Mouse (Mus musculus) embryonic facial prominence, embryonic 14.5 days (tissue): Measurements from ENCODE around the gene Rbfox3. TPM values are rescaled to one million over a fixed set of nuclear protein-coding genes. Genes with fewer than 3 reads are reported as not detected.
A peak's percentile ranks its signal among the peaks of the same experiment; 100 is the strongest.

Experiments used
- ATAC-seq: fragments of 200-750 bp; cut with Nextera tagmentation; 2 replicates; pipeline ENCODE4 v1.8.0; 2017; ENCODE audit warnings: low read depth, moderate number of reproducible peaks, moderate TSS enrichment
- DNase-seq: peaks from one replicate; pipeline ENCODE4 v3.0.0-alpha.2; 2015; ENCODE audit warnings: low spot score
- H3K27ac ChIP-seq: fragments of 300-500 bp; sonication (generic); replicated peaks from 2 replicates; pipeline ENCODE4 v1.5.1; 2014; ENCODE audit warnings: low read depth, mild to moderate bottlenecking, low read length, moderate library complexity
- H3K27me3 ChIP-seq: fragments of 300-500 bp; sonication (generic); replicated peaks from 2 replicates; pipeline ENCODE4 v1.6.1; 2014; ENCODE audit warnings: low read length; ENCODE audit not compliant: control insufficient read depth, insufficient read depth
- H3K36me3 ChIP-seq: fragments of 300-500 bp; sonication (generic); 2 replicates; pipeline ENCODE4 v1.6.1; 2014; ENCODE audit warnings: low read length, mixed read lengths; ENCODE audit not compliant: control insufficient read depth, insufficient read depth
- H3K4me1 ChIP-seq: fragments of 300-500 bp; sonication (generic); 2 replicates; pipeline ENCODE4 v1.6.1; 2014; ENCODE audit warnings: antibody characterized with exemption, low read length; ENCODE audit not compliant: control insufficient read depth, insufficient read depth
- H3K4me2 ChIP-seq: fragments of 300-500 bp; sonication (generic); 2 replicates; pipeline ENCODE4 v1.6.1; 2014; ENCODE audit warnings: low read depth, mild to moderate bottlenecking, low read length, moderate library complexity, mixed read lengths
- H3K4me3 ChIP-seq: fragments of 300-500 bp; sonication (generic); 2 replicates; pipeline ENCODE4 v1.5.1; 2014; ENCODE audit warnings: low read depth, mild to moderate bottlenecking, low read length
- H3K9ac ChIP-seq: fragments of 300-500 bp; sonication (generic); 2 replicates; pipeline ENCODE4 v1.6.1; 2014; ENCODE audit warnings: low read depth, mild to moderate bottlenecking, low read length, moderate library complexity, mixed read lengths
- H3K9me3 ChIP-seq: fragments of 300-500 bp; sonication (generic); 2 replicates; pipeline ENCODE4 v1.6.1; 2016; ENCODE audit warnings: low read length; ENCODE audit not compliant: control insufficient read depth
- WGBS: fragments of 180-500 bp; shearing (Covaris S2); extraction: QIAGEN DNeasy Blood & Tissue Kit; methylation state at CpG from one replicate; pipeline ENCODE4 v1.1.7; 2014; 5-methylcytosine and 5-hydroxymethylcytosine counted together
- polyA plus RNA-seq: library from polyadenylated mRNA; unstranded; fragments of >200 nt; fragmentation: Nextera tagmentation; extraction: Ambion mirVana; gene quantifications from 2 replicates; pipeline ENCODE4 v1.2.1, GENCODE M21; 2014

Rbfox3 gene
- polyA plus RNA-seq, 1 experiment from 2014 or later, result 3.4 TPM

GRCm38 (mm10) chr11:118908431-118908980 lies 2.9 kb downstream of the Rbfox3 start:
- DNase-seq (no peak), ATAC-seq (no peak)
- peak overlapping the region; percentile 48 for H3K4me3 ChIP-seq
- no peak overlapping the region for H3K27ac ChIP-seq
- H3K27me3 ChIP-seq, result peaks cover 72% of the 10 kb centered on the region
- under 1% methylated on average over 41 of the region's 52 CpGs for WGBS
- no peaks in the 10 kb centered on the region for H3K36me3 ChIP-seq
- H3K4me2 ChIP-seq, result peak overlapping the region; percentile 94
- H3K4me1 ChIP-seq, result peaks cover 11% of the 10 kb centered on the region
- peak overlapping the region; percentile 57 for H3K9ac ChIP-seq
- H3K9me3 ChIP-seq, result no peaks in the 10 kb centered on the region

GRCm38 (mm10) chr11:118907471-118908401 lies 3.7 kb downstream of the Rbfox3 start:
- Histone ChIP-seq H3K27me3 (peaks cover 70% of the 10 kb centered on the region), H3K9me3 (no peaks in the 10 kb centered on the region), H3K36me3 (no peaks in the 10 kb centered on the region), H3K4me1 (peaks cover 11% of the 10 kb centered on the region), H3K4me3 (peak overlapping the region; percentile 48), H3K4me2 (peak overlapping the region; percentile 94), H3K27ac (no peak overlapping the region), H3K9ac (no peak overlapping the region)
- no peak for ATAC-seq
- no peak for DNase-seq
- 2% methylated on average over 42 of the region's 43 CpGs for WGBS

- ATAC-seq (no peak), DNase-seq (no peak)
- Histone ChIP-seq H3K27ac (no peak overlapping the region), H3K36me3 (no peaks in the 10 kb centered on the region), H3K4me1 (peaks cover 11% of the 10 kb centered on the region), H3K4me3 (peak overlapping the region; percentile 11; the same call in 1 of the 2 replicates), H3K27me3 (peaks cover 69% of the 10 kb centered on the region), H3K9ac (no peak overlapping the region), H3K9me3 (no peaks in the 10 kb centered on the region), H3K4me2 (peak overlapping the region; percentile 94; the same call in 1 of the 2 replicates)
- WGBS, result 8% methylated on average over 20 of the region's 23 CpGs
Observed at GRCm38 (mm10) chr11:118906824-118907470, 4.5 kb downstream of the Rbfox3 start.

- no peak for DNase-seq
- H3K4me1 ChIP-seq, result peaks cover 11% of the 10 kb centered on the region
- H3K4me2 ChIP-seq, result no peak overlapping the region
- no peaks in the 10 kb centered on the region for H3K36me3 ChIP-seq
- H3K9me3 ChIP-seq, result no peaks in the 10 kb centered on the region
- H3K4me3 ChIP-seq, result no peak overlapping the region
- H3K9ac ChIP-seq, result no peak overlapping the region
- no peak for ATAC-seq
- no peak overlapping the region for H3K27ac ChIP-seq
- H3K27me3 ChIP-seq, result peaks cover 66% of the 10 kb centered on the region
- 25% methylated on average over 12 of the region's 12 CpGs for WGBS
Observed at GRCm38 (mm10) chr11:118906131-118906823, 5.1 kb downstream of the Rbfox3 start.

- WGBS, result 61% methylated on average over 11 of the region's 11 CpGs
- peaks cover 60% of the 10 kb centered on the region for H3K27me3 ChIP-seq
Observed at GRCm38 (mm10) chr11:118905656-118906055, 5.7 kb downstream of the Rbfox3 start.

GRCm38 (mm10) chr11:118904253-118904652 lies 7.1 kb downstream of the Rbfox3 start:
- Histone ChIP-seq H3K4me3 (no peak overlapping the region), H3K9ac (no peak overlapping the region), H3K9me3 (no peaks in the 10 kb centered on the region), H3K36me3 (no peaks in the 10 kb centered on the region), H3K4me1 (peaks cover 11% of the 10 kb centered on the region), H3K27ac (no peak overlapping the region), H3K4me2 (no peak overlapping the region), H3K27me3 (peaks cover 46% of the 10 kb centered on the region)
- WGBS, result 83% methylated on average over 6 of the region's 6 CpGs
- no peak for ATAC-seq
- DNase-seq, result no peak

More at GRCm38 (mm10) chr11:118905656-118906055, 5.7 kb downstream of the Rbfox3 start:
- Histone ChIP-seq H3K27ac (no peak overlapping the region), H3K36me3 (no peaks in the 10 kb centered on the region), H3K4me2 (no peak overlapping the region), H3K4me1 (peaks cover 11% of the 10 kb centered on the region), H3K9ac (no peak overlapping the region), H3K4me3 (no peak overlapping the region), H3K9me3 (no peaks in the 10 kb centered on the region)
- DNase-seq, result no peak
- no peak for ATAC-seq

GRCm38 (mm10) chr11:118899771-118900545 lies 11.4 kb downstream of the Rbfox3 start:
- no peak overlapping the region for H3K4me2 ChIP-seq
- H3K36me3 ChIP-seq, result no peaks in the 10 kb centered on the region
- no peak for ATAC-seq
- no peak overlapping the region for H3K4me3 ChIP-seq
- H3K9ac ChIP-seq, result no peak overlapping the region
- no peak overlapping the region for H3K27ac ChIP-seq
- no peaks in the 10 kb centered on the region for H3K4me1 ChIP-seq
- H3K27me3 ChIP-seq, result peaks cover 3% of the 10 kb centered on the region; the same call in 1 of the 2 replicates
- no peaks in the 10 kb centered on the region for H3K9me3 ChIP-seq
- WGBS, result 60% methylated on average over 26 of the region's 26 CpGs
- DNase-seq, result no peak
